Mouse (Mus musculus): ENCODE data around the gene Fam216b. TPM values are rescaled to one million over a fixed set of nuclear protein-coding genes. Genes with fewer than 3 reads are reported as not detected.

Fam216b gene
- polyA plus RNA-seq, 1 experiment: not detected

DNA sequence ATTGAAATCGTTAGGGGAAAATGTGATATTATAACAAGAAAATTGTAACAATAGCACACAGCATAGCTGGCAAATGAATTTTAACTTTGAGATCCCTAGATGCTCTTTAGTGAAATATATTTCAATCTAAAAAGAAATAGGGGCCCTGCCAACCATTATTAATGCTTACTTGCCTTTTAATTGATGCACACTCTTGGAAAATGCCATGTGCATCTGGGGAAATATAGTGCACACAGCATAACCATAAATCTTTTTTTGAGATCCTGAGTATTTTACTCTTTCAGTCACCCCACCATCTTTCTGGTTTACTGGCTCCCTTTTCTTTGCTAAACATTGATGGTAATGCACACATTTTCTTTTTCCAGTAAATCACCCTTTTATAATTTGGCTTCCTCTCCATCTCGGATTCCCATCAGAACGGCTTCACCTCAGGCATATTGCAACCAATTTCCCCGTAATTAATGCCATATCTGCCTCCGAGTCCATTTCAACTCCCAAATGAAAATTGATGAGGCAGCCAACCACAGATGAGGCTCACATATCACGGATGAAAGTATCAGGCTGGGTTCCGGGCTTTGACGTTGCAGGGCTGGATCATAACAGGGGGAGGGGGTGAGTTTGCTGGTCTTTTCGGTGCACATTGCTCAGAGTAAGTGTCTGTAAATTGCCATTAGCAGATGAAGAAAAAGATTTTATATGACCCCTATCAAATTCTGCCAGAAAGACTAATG lies 28.8 kb downstream of the Fam216b start:
- Histone ChIP-seq H3K4me1 (ENCODE audit: control insufficient read depth, insufficient read depth, low read length) (no peaks in the 10 kb centered on the region), H3K27ac (ENCODE audit: control insufficient read depth, insufficient read depth, low read depth, low read length, poor library complexity) (no peak overlapping the region), H3K4me3 (replicated peaks; ENCODE audit: control insufficient read depth, low read depth, low read length) (no peak overlapping the region)
- 75% methylated on average over 9 of the region's 9 CpGs for WGBS
- TF ChIP-seq CTCF (IDR thresholded peaks at IDR 0.05; ENCODE audit: control insufficient read depth, insufficient read depth, low read length): no peak
- no peak for TF ChIP-seq POLR2A (IDR thresholded peaks at IDR 0.05; ENCODE audit: borderline replicate concordance, control insufficient read depth, low read depth, low read length)

DNA sequence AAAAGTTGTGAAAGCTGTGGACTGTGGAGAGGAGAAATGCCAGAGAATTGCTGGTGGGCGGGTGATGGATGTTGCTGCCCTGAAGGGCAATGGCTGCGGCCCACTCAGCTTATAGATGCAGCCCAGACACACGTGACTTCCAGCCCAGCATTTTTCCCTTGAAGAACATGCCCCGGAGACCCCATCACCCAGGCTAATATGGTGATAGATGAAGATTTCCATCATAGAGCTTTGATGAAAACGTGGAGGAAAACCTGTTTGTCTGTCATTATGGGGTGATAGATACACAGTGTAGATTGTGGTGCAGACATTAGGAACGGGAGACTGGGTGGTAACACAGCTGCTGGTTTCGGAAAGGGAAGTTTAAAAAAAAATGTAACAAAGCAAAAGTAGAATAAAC lies 31.4 kb downstream of the Fam216b start:
- TF ChIP-seq POLR2A (IDR thresholded peaks at IDR 0.05; ENCODE audit: borderline replicate concordance, control insufficient read depth, low read depth, low read length) (no peak), CTCF (IDR thresholded peaks at IDR 0.05; ENCODE audit: control insufficient read depth, insufficient read depth, low read length) (no peak)
- H3K4me3 ChIP-seq (replicated peaks; ENCODE audit: control insufficient read depth, low read depth, low read length): no peak overlapping the region
- H3K4me1 ChIP-seq (ENCODE audit: control insufficient read depth, insufficient read depth, low read length): no peaks in the 10 kb centered on the region
- H3K27ac ChIP-seq (ENCODE audit: control insufficient read depth, insufficient read depth, low read depth, low read length, poor library complexity): no peak overlapping the region
- WGBS: 69% methylated on average over 7 of the region's 7 CpGs

DNA sequence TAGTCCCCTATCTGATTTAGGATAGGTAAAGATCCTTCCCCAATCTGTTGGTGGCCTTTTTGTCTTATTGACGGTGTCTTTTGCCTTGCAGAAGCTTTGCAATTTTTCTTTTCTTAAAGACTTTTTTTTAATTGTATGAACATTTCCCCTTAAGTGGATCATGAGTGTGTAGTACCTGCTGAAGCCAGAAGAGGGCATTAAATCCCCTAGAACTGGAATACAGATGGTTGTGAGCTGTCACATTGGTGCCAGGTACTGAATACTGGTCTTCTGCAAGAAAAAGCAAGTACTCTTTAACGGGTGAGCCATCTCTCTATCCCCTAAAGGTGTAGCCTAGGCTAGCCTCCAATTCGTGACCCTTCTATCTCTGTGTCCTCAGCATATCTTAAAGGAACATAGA lies 32.4 kb downstream of the Fam216b start:
- 68% methylated on average over 3 of the region's 3 CpGs for WGBS
- H3K27ac ChIP-seq (ENCODE audit: control insufficient read depth, insufficient read depth, low read depth, low read length, poor library complexity): no peak overlapping the region
- no peak for TF ChIP-seq POLR2A (IDR thresholded peaks at IDR 0.05; ENCODE audit: borderline replicate concordance, control insufficient read depth, low read depth, low read length)
- no peak for TF ChIP-seq CTCF (IDR thresholded peaks at IDR 0.05; ENCODE audit: control insufficient read depth, insufficient read depth, low read length)
- no peak overlapping the region for H3K4me3 ChIP-seq (replicated peaks; ENCODE audit: control insufficient read depth, low read depth, low read length)
- H3K4me1 ChIP-seq (ENCODE audit: control insufficient read depth, insufficient read depth, low read length): no peaks in the 10 kb centered on the region

DNA sequence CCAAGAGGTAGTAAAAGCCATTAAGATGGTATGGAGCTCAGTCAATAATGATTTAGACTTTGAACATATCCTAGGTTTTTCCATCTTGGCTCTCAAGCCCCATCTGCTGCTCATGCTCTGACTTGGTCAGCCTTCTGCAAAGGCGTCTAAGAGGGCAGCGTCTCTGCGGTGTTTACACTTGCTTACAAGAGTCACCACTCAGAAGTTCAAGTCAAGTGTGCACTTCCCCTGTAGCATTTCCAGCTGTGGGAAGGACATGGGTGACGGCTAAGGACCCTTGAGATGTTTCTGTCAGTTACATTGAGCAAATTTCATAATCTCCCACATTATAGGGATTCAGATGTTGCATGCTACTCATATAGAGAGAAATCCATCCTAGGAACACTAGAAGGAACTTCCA lies 40.1 kb downstream of the Fam216b start:
- H3K27ac ChIP-seq (ENCODE audit: control insufficient read depth, insufficient read depth, low read depth, low read length, poor library complexity): no peak overlapping the region
- TF ChIP-seq CTCF (IDR thresholded peaks at IDR 0.05; ENCODE audit: control insufficient read depth, insufficient read depth, low read length) (no peak), POLR2A (IDR thresholded peaks at IDR 0.05; ENCODE audit: borderline replicate concordance, control insufficient read depth, low read depth, low read length) (no peak)
- no peaks in the 10 kb centered on the region for H3K4me1 ChIP-seq (ENCODE audit: control insufficient read depth, insufficient read depth, low read length)
- WGBS: 79% methylated on average over 4 of the region's 4 CpGs
- H3K4me3 ChIP-seq (replicated peaks; ENCODE audit: control insufficient read depth, low read depth, low read length): no peak overlapping the region

DNA sequence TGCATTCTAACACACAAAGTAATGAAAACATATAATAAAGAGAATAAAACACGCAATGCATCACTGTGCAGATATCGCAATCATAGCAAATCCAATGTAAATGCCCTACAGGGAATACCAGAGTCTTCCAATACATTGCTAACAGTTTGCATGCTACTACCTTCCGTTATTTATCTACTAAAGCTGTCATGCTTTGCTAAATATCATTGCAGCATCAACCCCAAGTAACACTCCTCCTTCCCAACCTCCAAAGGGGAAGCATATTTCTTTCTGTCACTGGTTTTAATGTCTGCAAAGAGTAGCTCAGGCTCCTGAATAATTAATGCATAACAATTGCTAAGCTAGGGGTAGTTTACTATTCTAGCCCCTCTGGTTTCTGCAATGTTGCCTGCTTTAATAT lies 40.5 kb downstream of the Fam216b start:
- H3K4me1 ChIP-seq (ENCODE audit: control insufficient read depth, insufficient read depth, low read length): no peaks in the 10 kb centered on the region
- TF ChIP-seq POLR2A (IDR thresholded peaks at IDR 0.05; ENCODE audit: borderline replicate concordance, control insufficient read depth, low read depth, low read length) (no peak), CTCF (IDR thresholded peaks at IDR 0.05; ENCODE audit: control insufficient read depth, insufficient read depth, low read length) (no peak)
- no peak overlapping the region for H3K4me3 ChIP-seq (replicated peaks; ENCODE audit: control insufficient read depth, low read depth, low read length)
- no peak overlapping the region for H3K27ac ChIP-seq (ENCODE audit: control insufficient read depth, insufficient read depth, low read depth, low read length, poor library complexity)
- 89% methylated on average over 3 of the region's 3 CpGs for whole genome bisulfite sequencing

DNA sequence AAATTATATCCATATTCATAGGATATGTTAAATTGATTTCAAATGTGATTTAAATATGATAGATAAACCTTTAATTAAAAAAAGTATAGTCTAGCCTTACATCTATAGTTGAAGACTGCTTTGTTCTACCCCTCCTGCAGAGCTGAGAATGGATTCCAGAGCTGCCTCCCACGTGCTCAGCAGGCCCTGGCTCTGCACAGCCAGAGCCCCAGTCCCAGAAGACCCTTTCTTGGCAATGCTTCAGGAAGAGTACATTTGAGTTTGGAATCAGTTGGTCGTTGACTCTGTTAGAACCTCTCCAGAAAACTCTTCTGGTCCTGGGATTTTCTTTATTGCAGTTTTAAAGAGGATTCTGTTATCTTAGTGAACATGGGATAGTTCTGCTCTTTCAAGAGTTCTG lies 45.7 kb downstream of the Fam216b start:
- WGBS: 48% methylated on average over 2 of the region's 2 CpGs
- TF ChIP-seq CTCF (IDR thresholded peaks at IDR 0.05; ENCODE audit: control insufficient read depth, insufficient read depth, low read length): no peak
- TF ChIP-seq POLR2A (IDR thresholded peaks at IDR 0.05; ENCODE audit: borderline replicate concordance, control insufficient read depth, low read depth, low read length): no peak

DNA sequence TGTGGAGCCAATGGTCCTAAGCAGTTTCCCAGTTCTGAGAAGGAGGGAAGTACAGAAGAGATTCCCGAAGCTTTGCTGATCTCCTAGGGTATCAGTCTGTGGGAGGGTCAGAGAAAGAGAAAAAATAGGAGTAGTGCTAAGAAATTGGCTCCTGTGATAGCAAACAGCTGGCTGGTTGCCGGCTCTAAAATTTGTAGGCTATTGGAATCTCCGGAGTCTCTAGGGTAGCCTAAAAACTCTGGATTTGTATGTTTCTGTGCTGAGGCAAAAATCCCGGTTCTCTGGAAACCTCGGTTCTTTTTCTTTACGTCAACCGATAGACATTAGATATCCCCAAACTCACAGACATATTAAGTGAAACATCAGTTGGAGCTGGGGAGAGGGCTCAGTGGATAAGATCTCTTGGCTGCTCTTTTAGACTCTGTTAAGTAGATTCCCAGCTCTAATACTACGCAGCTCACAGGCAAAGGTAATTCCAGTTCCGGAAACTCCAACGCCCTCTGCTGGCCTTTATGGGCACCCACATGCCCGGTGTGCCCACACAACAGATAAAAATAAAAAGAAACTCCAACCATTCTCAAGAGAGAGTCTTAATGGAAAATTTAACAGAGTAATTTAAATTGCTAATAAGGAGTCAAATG lies 46.8 kb downstream of the Fam216b start:
- TF ChIP-seq POLR2A (IDR thresholded peaks at IDR 0.05; ENCODE audit: borderline replicate concordance, control insufficient read depth, low read depth, low read length): no peak
- TF ChIP-seq CTCF (IDR thresholded peaks at IDR 0.05; ENCODE audit: control insufficient read depth, insufficient read depth, low read length): no peak
- Histone ChIP-seq H3K27ac (ENCODE audit: control insufficient read depth, insufficient read depth, low read depth, low read length, poor library complexity) (no peak overlapping the region), H3K4me3 (replicated peaks; ENCODE audit: control insufficient read depth, low read depth, low read length) (no peak overlapping the region), H3K4me1 (ENCODE audit: control insufficient read depth, insufficient read depth, low read length) (no peaks in the 10 kb centered on the region)
- WGBS: 77% methylated on average over 11 of the region's 11 CpGs

More for the DNA sequence above, 45.7 kb downstream of the Fam216b start:
- H3K4me3 ChIP-seq (replicated peaks; ENCODE audit: control insufficient read depth, low read depth, low read length): no peak overlapping the region
- H3K4me1 ChIP-seq (ENCODE audit: control insufficient read depth, insufficient read depth, low read length): no peaks in the 10 kb centered on the region
- H3K27ac ChIP-seq (ENCODE audit: control insufficient read depth, insufficient read depth, low read depth, low read length, poor library complexity): no peak overlapping the region

DNA sequence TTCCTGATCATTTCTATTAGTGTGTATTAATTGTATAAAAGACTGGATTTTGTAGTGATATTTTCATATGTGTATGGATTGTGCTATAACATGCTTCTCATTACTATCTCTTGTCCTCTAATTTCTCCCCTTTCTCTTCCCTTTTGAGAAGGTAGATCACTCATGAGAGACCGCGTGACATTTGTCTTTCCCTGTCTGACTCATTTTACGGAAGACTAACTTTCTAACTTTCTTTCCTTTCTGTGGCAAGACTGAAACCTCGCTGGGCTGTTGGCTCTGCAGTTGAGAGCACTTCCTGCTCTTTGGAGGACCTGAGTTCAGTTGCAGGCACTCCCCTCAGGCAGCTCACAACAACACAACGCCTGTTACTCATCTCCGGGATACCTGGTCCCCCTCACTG lies 48.2 kb downstream of the Fam216b start:
- H3K27ac ChIP-seq (ENCODE audit: control insufficient read depth, insufficient read depth, low read depth, low read length, poor library complexity): no peak overlapping the region
- TF ChIP-seq POLR2A (IDR thresholded peaks at IDR 0.05; ENCODE audit: borderline replicate concordance, control insufficient read depth, low read depth, low read length) (no peak), CTCF (IDR thresholded peaks at IDR 0.05; ENCODE audit: control insufficient read depth, insufficient read depth, low read length) (no peak)
- no peak overlapping the region for H3K4me3 ChIP-seq (replicated peaks; ENCODE audit: control insufficient read depth, low read depth, low read length)
- WGBS: 70% methylated on average over 6 of the region's 6 CpGs
- H3K4me1 ChIP-seq (ENCODE audit: control insufficient read depth, insufficient read depth, low read length): no peaks in the 10 kb centered on the region
